Mouse (Mus musculus) myocyte (in vitro differentiated cells): ENCODE results near the gene Asf1b. TPM values are rescaled to one million over a fixed set of nuclear protein-coding genes. Genes with fewer than 3 reads are reported as not detected.
A peak's percentile ranks its signal among the peaks of the same experiment; 100 is the strongest.

Source experiments
- H3K27me3 ChIP-seq: one replicate; pipeline ENCODE4 v1.6.1; 2011; ENCODE audit not compliant: control insufficient read depth, insufficient read depth, insufficient read length
- H3K36me3 ChIP-seq: one replicate; pipeline ENCODE4 v1.6.1; 2011; ENCODE audit not compliant: control insufficient read depth, insufficient read depth
- H3K4me2 ChIP-seq: one replicate; pipeline ENCODE4 v1.6.1; 2011; ENCODE audit warnings: low read depth, control low read depth
- H3K4me3 ChIP-seq: one replicate; pipeline ENCODE4 v1.5.1; 2011; ENCODE audit warnings: mild to moderate bottlenecking, control low read depth, moderate library complexity
- H3K79me2 ChIP-seq: one replicate; pipeline ENCODE4 v1.6.1; 2011; ENCODE audit not compliant: control insufficient read depth, insufficient read depth
- H3ac ChIP-seq: one replicate; pipeline ENCODE4 v1.6.1; 2011; ENCODE audit not compliant: control insufficient read depth, insufficient read length
- CEBPB ChIP-seq: IDR thresholded peaks from 2 replicates; pipeline ENCODE4 v1.6.1; 2011; ENCODE audit warnings: mild to moderate bottlenecking, moderate library complexity; ENCODE audit not compliant: poor library complexity, insufficient read depth, severe bottlenecking
- E2F4 ChIP-seq: IDR thresholded peaks from one replicate; pipeline ENCODE4 v1.6.1; 2011; ENCODE audit warnings: mild to moderate bottlenecking, control low read depth, moderate library complexity; ENCODE audit not compliant: insufficient read depth
- MAX ChIP-seq: IDR thresholded peaks from one replicate; pipeline ENCODE4 v1.6.1; 2011; ENCODE audit warnings: low read depth, mild to moderate bottlenecking, control low read depth
- MYOD1 ChIP-seq, 3 experiments: IDR thresholded peaks; one replicate each; pipeline ENCODE4 v1.6.1; 2011; ENCODE audit warnings: control low read depth in 2 of 3, low read depth in 2 of 3, mild to moderate bottlenecking in 2 of 3, moderate library complexity in 1 of 3; ENCODE audit not compliant: insufficient read length in 2 of 3, control insufficient read depth in 1 of 3
- MYOG ChIP-seq, 3 experiments: IDR thresholded peaks; one replicate each; pipeline ENCODE4 v1.6.1; 2011; ENCODE audit warnings: control low read depth in 2 of 3, low read depth in 2 of 3, mild to moderate bottlenecking in 2 of 3; ENCODE audit not compliant: insufficient read length in 2 of 3, control insufficient read depth in 1 of 3, insufficient read depth in 1 of 3
- POLR2A ChIP-seq: IDR thresholded peaks from one replicate; pipeline ENCODE4 v1.6.1; 2011; ENCODE audit warnings: low read depth, mild to moderate bottlenecking, control low read depth, moderate library complexity; ENCODE audit not compliant: insufficient read length
- POLR2AphosphoS2 ChIP-seq: IDR thresholded peaks from one replicate; pipeline ENCODE4 v1.6.1; 2011; ENCODE audit warnings: low read depth, control low read depth; ENCODE audit not compliant: insufficient read length
- REST ChIP-seq: IDR thresholded peaks from one replicate; pipeline ENCODE4 v1.6.1; 2011; ENCODE audit warnings: mild to moderate bottlenecking, control low read depth, moderate library complexity; ENCODE audit not compliant: insufficient read depth, insufficient read length
- SRF ChIP-seq: IDR thresholded peaks from one replicate; pipeline ENCODE4 v1.6.1; 2011; ENCODE audit warnings: low read depth; ENCODE audit not compliant: control insufficient read depth, insufficient read length
- TCF12 ChIP-seq: IDR thresholded peaks from one replicate; pipeline ENCODE4 v1.6.1; 2011; ENCODE audit warnings: mild to moderate bottlenecking, control low read depth; ENCODE audit not compliant: poor library complexity, insufficient read depth, severe bottlenecking
- TCF3 ChIP-seq: IDR thresholded peaks from one replicate; pipeline ENCODE4 v1.6.1; 2011; ENCODE audit warnings: low read depth, control low read depth; ENCODE audit not compliant: insufficient read length
- USF1 ChIP-seq: IDR thresholded peaks from one replicate; pipeline ENCODE4 v1.6.1; 2011; ENCODE audit warnings: low read depth, mild to moderate bottlenecking, control low read depth, moderate library complexity
- polyA plus RNA-seq: library from polyadenylated mRNA; unstranded; fragments of >200 nt; fragmentation: generic; extraction: Trizol; gene quantifications from one replicate; pipeline ENCODE4 v1.2.1, GENCODE M21; 2012; ENCODE audit warnings: missing spikeins

Gene Asf1b
- polyA plus RNA-seq, 1 experiment = 36.8 TPM

DNA sequence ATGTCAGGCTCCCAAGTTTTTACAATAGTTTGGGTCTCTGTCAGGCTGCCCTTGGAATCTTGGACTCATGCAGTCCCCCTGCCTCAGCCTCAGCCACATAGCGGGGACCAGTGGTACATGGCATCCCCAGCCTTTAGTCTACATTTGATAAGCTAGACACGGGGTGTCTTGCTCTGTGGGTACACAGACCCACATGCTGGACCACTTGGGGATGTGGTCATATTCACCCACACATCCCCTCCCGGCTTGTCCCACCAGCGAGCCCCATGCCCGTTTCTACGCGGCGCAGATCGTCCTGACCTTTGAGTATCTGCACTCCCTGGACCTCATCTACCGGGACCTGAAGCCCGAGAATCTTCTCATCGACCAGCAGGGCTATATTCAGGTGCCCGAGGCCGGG lies 34.9 kb downstream of the Asf1b start:
- Histone ChIP-seq H3K4me3 (no peak overlapping the region), H3K4me2 (no peak overlapping the region), H3K36me3 (peaks cover 25% of the 10 kb centered on the region), H3K79me2 (no peaks in the 10 kb centered on the region), H3ac (no peak overlapping the region), H3K27me3 (no peaks in the 10 kb centered on the region)
- TF ChIP-seq CEBPB (no peak), POLR2A (no peak), POLR2AphosphoS2 (no peak), MYOD1 (IDR thresholded peaks at IDR 0.05; ENCODE audit: control insufficient read depth in 1 of 3, insufficient read length in 2 of 3, low read depth in 2 of 3) (no peak), USF1 (no peak), MYOG (IDR thresholded peaks at IDR 0.05; ENCODE audit: control insufficient read depth in 1 of 3, insufficient read depth in 1 of 3, insufficient read length in 2 of 3, low read depth in 2 of 3) (no peak), REST (no peak), TCF3 (no peak), E2F4 (no peak), SRF (no peak), MAX (no peak), TCF12 (no peak)

DNA sequence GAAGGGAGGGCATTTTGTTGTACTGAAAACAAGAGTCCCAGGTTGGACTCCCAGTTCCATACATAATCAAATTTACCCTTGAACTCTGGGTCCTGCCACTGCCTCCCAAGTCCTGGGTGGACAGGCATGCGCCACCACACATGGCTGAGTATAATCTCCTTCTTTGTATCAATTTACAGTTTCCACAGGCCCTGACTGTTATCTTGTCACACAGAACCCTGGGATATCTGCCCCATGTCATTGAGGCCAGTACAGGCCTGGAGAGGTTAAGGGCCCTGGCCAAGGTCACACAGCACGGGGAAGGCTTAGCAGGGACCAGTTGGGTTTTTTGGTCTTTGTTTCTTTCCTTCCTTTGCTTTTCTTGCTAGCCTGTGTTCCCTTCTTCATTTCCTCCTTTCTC lies 37.2 kb downstream of the Asf1b start:
- H3K4me2 ChIP-seq = no peak overlapping the region
- H3ac ChIP-seq = no peak overlapping the region
- H3K79me2 ChIP-seq = no peaks in the 10 kb centered on the region
- TF ChIP-seq REST = no peak
- TF ChIP-seq TCF12 = no peak
- TF ChIP-seq MYOD1 (IDR thresholded peaks at IDR 0.05; ENCODE audit: control insufficient read depth in 1 of 3, insufficient read length in 2 of 3, low read depth in 2 of 3) = no peak
- no peak for TF ChIP-seq MYOG (IDR thresholded peaks at IDR 0.05; ENCODE audit: control insufficient read depth in 1 of 3, insufficient read depth in 1 of 3, insufficient read length in 2 of 3, low read depth in 2 of 3)
- no peaks in the 10 kb centered on the region for H3K27me3 ChIP-seq
- H3K36me3 ChIP-seq = peaks cover 25% of the 10 kb centered on the region
- no peak overlapping the region for H3K4me3 ChIP-seq

GRCm38 (mm10) chr8:83994030-83994429 lies 38.7 kb downstream of the Asf1b start:
- no peak overlapping the region for H3ac ChIP-seq
- H3K4me2 ChIP-seq = no peak overlapping the region
- TF ChIP-seq POLR2A (no peak), USF1 (no peak), MYOG (IDR thresholded peaks at IDR 0.05; ENCODE audit: control insufficient read depth in 1 of 3, insufficient read depth in 1 of 3, insufficient read length in 2 of 3, low read depth in 2 of 3) (no peak), E2F4 (no peak), TCF12 (no peak), MAX (no peak), REST (no peak), SRF (no peak), MYOD1 (IDR thresholded peaks at IDR 0.05; ENCODE audit: control insufficient read depth in 1 of 3, insufficient read length in 2 of 3, low read depth in 2 of 3) (no peak), TCF3 (no peak), CEBPB (no peak), POLR2AphosphoS2 (no peak)
- no peak overlapping the region for H3K4me3 ChIP-seq
- H3K27me3 ChIP-seq = no peaks in the 10 kb centered on the region
- H3K79me2 ChIP-seq = no peaks in the 10 kb centered on the region
- peaks cover 18% of the 10 kb centered on the region for H3K36me3 ChIP-seq

DNA sequence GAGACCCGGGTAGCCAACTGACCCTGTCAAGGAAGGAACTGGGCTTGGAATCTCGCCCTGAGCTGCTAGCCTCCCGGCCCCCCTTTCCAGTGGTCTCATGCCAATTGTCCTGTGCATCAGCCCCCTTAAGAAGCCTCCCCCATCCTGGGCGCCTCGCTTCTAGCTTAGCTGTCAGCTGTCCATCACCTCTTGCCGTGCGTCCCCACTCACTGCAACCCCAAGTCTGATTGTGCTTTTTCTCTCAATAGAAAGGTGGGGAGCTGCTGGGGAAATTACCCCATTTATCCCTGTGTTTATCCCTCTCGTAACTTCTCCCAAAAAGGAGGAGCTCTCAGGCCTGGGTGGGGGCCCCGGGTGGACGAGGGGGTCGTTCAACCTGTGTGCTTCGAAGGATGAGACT lies 40.7 kb downstream of the Asf1b start:
- Histone ChIP-seq H3ac (peak overlapping the region; percentile 86), H3K27me3 (no peaks in the 10 kb centered on the region), H3K79me2 (no peaks in the 10 kb centered on the region), H3K36me3 (peaks cover 18% of the 10 kb centered on the region), H3K4me2 (peak overlapping the region; percentile 75), H3K4me3 (peak overlapping the region; percentile 26)
- no peak for TF ChIP-seq CEBPB
- no peak for TF ChIP-seq POLR2AphosphoS2
- no peak for TF ChIP-seq MYOG (IDR thresholded peaks at IDR 0.05; ENCODE audit: control insufficient read depth in 1 of 3, insufficient read depth in 1 of 3, insufficient read length in 2 of 3, low read depth in 2 of 3)
- no peak for TF ChIP-seq TCF12
- no peak for TF ChIP-seq TCF3

DNA sequence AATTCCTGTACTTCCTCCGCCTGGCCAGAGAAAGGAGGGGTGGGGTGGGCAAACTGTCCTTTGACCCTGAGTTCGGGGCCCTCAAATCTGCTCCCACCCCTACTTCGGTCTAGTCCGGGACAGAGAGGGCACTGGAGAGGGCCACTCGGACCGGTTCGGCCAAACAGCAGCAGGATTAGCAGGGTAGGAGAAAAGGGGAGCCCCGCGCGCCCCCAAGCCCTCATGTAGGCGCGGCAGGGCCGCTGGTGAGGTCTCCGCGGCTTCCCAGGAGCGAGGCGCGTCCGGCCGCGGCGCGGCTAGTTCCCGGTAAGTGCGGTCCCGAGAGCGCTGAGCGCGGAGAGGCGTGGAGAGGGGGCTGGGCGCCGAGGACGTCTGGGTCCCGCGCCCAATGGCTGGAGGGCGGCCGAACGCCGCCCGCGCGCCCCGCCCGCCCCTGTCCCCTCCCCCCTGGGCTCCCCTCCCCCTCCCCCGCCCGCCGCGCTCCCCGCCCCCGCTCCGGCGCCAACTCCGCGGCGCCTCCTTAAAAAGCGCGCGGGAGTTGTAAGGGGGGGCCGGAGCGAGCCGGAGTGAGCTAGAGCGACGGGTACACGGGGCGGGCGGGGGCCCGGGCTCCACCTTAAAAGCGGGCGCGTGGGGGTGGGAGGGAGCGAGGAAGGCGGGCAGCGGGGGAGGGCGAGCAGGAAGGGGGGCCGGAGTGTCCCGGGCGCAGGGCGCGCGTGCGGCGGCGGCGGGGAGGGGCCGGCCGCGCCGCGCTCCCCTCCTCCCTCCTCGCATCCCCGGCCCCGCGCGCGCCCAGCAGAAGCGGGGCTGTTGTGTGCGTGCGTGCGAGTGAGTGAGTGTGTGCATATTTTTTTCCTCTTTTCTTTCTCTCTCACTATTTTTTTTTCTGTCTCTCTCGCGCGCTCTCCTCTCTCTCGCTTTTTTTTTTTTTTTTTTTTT lies 41.5 kb downstream of the Asf1b start:
- peaks cover 16% of the 10 kb centered on the region for H3K36me3 ChIP-seq
- H3K79me2 ChIP-seq = no peaks in the 10 kb centered on the region
- TF ChIP-seq POLR2A = peak; percentile 88
- TF ChIP-seq SRF = no peak
- TF ChIP-seq POLR2AphosphoS2 = peak; percentile 90
- peak in 1 of 3 experiments; percentile 7 for TF ChIP-seq MYOG (IDR thresholded peaks at IDR 0.05; ENCODE audit: control insufficient read depth in 1 of 3, insufficient read depth in 1 of 3, insufficient read length in 2 of 3, low read depth in 2 of 3)
- no peaks in the 10 kb centered on the region for H3K27me3 ChIP-seq
- peak overlapping the region; percentile 75 for H3K4me2 ChIP-seq
- H3K4me3 ChIP-seq = peak overlapping the region; percentile 26
- H3ac ChIP-seq = peak overlapping the region; percentile 86
